Mouse (Mus musculus) 3T3-L1 (cell line): ENCODE data around the gene Gm32742.

ENCODE experiments used
- DNase-seq: peaks from one replicate; pipeline ENCODE4 v3.0.0-alpha.2; 2015; ENCODE audit warnings: low read depth, low spot score

Gene Gm32742

GRCm38 (mm10) chr9:51152079-51152752, 13.1 kb downstream of the Gm32742 start:
- DNase-seq: peak; percentile 92

GRCm38 (mm10) chr9:51147294-51147693, 18.0 kb downstream of the Gm32742 start:
- no peak for DNase-seq

GRCm38 (mm10) chr9:51146496-51146895, 18.8 kb downstream of the Gm32742 start:
- DNase-seq: peak; percentile 44

- no peak for DNase-seq
Measured at GRCm38 (mm10) chr9:51144218-51144617, 21.1 kb downstream of the Gm32742 start.

DNA sequence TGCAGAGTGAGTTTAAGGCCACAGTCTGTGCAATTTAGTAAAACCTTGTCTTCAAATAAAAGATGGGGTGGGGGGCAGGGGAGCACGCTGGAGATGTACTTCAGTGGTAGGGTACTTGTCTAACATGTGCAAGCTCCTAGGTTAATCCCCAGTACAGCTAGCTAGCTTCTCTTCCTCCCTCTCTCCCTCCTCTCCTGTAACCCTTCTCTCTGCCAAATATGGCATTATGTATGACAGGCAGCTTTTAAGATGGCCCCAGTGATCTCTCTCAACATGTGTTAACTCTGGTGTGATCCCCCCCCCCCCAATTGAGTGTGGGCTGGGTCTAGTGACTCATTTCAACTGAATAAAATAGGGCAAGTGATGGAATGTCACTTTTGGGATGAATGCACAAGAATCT, 21.9 kb downstream of the Gm32742 start:
- no peak for DNase-seq

DNA sequence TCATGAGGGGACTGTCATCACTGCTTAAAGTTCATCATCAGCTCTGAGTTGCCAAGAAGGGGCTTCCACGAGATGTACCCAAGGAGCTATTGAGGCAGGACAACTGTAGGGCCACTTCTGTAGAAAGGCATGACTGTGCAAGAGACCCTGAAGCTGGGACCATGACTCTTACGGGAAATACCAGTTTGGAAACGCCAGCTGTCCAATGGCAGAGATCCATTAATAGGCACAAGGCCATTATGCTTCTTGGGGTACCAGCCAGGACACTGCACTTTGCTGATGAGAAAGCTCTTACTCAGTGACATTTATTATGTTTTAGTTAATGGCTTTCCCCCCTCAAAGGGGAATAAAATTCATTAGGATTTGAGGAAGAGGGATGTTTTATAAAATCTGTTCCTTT, 24.6 kb downstream of the Gm32742 start:
- no peak for DNase-seq

DNA sequence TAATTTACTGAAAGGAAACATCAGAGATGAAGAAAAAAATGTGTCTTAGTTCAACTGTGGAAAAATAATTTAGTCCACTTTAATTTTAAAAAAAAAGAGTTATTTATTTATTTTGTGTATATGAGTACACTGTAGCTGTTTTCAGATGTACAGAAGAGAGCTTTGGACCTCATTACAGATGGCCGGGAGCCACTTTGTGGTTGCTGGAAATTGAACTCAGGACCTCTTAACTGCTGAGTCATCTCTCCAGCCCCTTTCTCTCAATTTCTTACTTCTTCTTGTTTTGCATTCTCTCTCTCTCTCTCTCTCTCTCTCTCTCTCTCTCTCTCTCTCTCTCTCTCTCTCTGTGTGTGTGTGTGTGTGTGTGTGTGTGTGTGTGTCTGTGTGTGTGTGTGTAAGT, 25.9 kb downstream of the Gm32742 start:
- DNase-seq: peak; percentile 77

GRCm38 (mm10) chr9:51138301-51138700, 27.0 kb downstream of the Gm32742 start:
- no peak for DNase-seq

- no peak for DNase-seq
Measured at GRCm38 (mm10) chr9:51137836-51138235, 27.5 kb downstream of the Gm32742 start.

DNA sequence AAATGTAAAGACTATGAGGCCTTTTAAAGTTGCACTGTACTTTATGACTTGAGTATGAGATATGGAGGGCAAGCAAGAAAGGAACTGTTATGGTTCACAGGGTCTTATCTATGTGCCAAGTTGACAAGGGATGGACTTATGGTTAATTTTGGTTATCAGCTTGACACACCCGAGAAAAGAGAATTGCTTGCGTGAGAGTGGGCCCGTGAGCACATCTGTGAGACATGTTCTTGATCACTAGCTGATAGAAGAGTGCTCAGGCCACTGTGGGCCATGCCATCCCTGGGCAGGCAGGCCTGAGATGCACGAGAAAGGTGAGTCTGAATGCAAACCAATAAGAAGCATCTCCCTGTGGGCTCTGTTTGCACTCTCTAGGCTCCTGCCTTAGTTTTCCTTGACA, 27.9 kb downstream of the Gm32742 start:
- no peak for DNase-seq

GRCm38 (mm10) chr9:51136985-51137384, 28.3 kb downstream of the Gm32742 start:
- DNase-seq: peak; percentile 63

GRCm38 (mm10) chr9:51114767-51115166, 50.5 kb downstream of the Gm32742 start:
- DNase-seq: no peak

GRCm38 (mm10) chr9:51105751-51106150, 59.6 kb downstream of the Gm32742 start:
- DNase-seq: peak; percentile 64

DNA sequence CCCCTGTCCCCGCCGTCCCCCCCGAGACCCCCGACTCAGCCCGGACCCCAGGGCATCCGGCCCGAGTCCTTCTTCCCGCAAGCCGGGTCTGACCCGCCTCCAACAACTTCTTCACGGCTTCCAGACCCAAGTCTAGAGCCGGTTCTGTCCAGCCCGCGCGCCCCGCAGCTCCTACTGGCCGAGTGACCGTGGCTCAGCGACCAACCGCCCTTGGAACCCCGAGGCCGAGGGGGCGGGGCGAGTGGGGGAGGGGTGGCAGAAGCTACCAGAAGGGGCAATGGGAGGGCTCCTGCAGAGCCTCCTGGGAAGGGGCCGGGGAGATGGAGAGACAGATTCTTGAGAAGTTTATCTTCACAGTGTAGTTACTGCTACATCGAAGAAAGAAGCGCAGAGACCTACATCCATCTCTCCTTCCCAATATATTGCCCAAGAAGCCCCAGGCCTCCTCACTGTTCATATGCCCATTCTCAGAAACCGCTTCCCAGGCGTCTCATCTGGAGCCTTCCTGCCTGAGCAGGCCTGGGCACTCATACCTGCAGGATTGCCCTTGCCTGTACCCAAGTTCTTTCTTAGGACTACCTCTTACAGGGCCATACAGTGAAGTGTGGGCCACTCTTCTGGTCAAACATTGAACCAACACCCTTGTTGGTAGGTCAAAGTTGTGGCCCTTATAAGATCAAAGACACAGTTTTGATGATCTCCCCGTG, 61.4 kb downstream of the Gm32742 start:
- DNase-seq: peak; percentile 72

- DNase-seq: peak; percentile 71
Measured at GRCm38 (mm10) chr9:51102963-51103807, 62.1 kb downstream of the Gm32742 start.

GRCm38 (mm10) chr9:51101756-51102425, 63.4 kb downstream of the Gm32742 start, which contains the start of gene 4833427G06Rik:
Gene 4833427G06Rik (minus strand): TSS chr9:51102078.
- DNase-seq: peak; percentile 21

- DNase-seq: peak; percentile 57
Measured at GRCm38 (mm10) chr9:51096306-51096705, 69.0 kb downstream of the Gm32742 start.

DNA sequence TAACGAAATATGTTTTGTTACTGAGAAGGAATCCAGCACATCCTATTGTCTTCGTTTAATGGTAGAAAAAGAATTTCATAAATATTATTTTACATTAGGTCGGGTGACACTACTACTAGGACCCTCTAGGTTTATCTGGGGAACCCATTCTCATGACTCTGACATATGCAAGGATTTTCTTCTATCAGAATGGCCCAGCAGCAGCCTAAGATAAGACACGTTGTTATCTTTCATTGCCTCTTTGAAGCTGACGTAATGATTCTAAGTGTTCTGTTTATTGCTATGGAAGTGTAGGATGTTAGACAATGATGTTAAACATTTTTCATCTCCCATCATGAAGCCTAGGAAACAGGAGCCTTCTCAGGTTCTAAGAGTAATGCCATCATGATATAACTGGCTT, 71.6 kb downstream of the Gm32742 start:
- no peak for DNase-seq

- no peak for DNase-seq
Measured at GRCm38 (mm10) chr9:51081614-51082013, 83.7 kb downstream of the Gm32742 start.
